Mouse (Mus musculus) CH12.LX (cell line): ENCODE measurements around the gene Kalrn.

Source experiments
- CTCF ChIP-seq, 2 experiments: IDR thresholded peaks in 1 of 2; conservative IDR thresholded peaks in 1 of 2; 2 replicates each; pipeline ENCODE4 v1.5.1; 2011 to 2012; ENCODE audit warnings: low read depth in 2 of 2, low read length in 2 of 2, improper control_type of control experiment in 1 of 2, inconsistent platforms in 1 of 2, mild to moderate bottlenecking in 1 of 2, moderate library complexity in 1 of 2
- MAZ ChIP-seq: IDR thresholded peaks from 2 replicates; pipeline ENCODE4 v1.6.1; 2012; ENCODE audit warnings: low read depth, mild to moderate bottlenecking, inconsistent platforms, low read length, improper control_type of control experiment, moderate library complexity
- NELFE ChIP-seq: IDR thresholded peaks from 2 replicates; pipeline ENCODE4 v1.6.1; 2011; ENCODE audit warnings: low read depth, low read length, improper control_type of control experiment
- POLR2A ChIP-seq: IDR thresholded peaks from 2 replicates; pipeline ENCODE4 v1.6.1; 2011; ENCODE audit warnings: low read depth, mild to moderate bottlenecking, improper control_type of control experiment, low read length
- SMC3 ChIP-seq: IDR thresholded peaks from 2 replicates; pipeline ENCODE4 v1.6.1; 2011; ENCODE audit warnings: low read depth, low read length, improper control_type of control experiment

- no peak for TF ChIP-seq CTCF (conservative IDR thresholded peaks at IDR 0.05 in 1 of 2, IDR thresholded peaks at IDR 0.05 in 1 of 2; ENCODE audit: low read depth in 2 of 2, low read length in 2 of 2)
- no peak for TF ChIP-seq POLR2A
- TF ChIP-seq MAZ = no peak
- no peak for TF ChIP-seq SMC3
- no peak for TF ChIP-seq NELFE
Observed at GRCm38 (mm10) chr16:34308324-34308723, 265.0 kb downstream of the Kalrn start.
